Mouse (Mus musculus): ENCODE data around the gene Zc3h12a. TPM values are rescaled to one million over a fixed set of nuclear protein-coding genes. Genes with fewer than 3 reads are reported as not detected.

Zc3h12a gene
- total RNA-seq, 2 experiments from 2014 or later = 2.8 to 3.0 TPM

- DNase-seq (ENCODE audit: low spot score) = peak; percentile 57
Measured at GRCm38 (mm10) chr4:125145213-125145612, 17.6 kb upstream of the Zc3h12a start.

GRCm38 (mm10) chr4:125144627-125145026 is 17.0 kb upstream of the Zc3h12a start:
- DNase-seq (ENCODE audit: low spot score) = no peak

- no peak for DNase-seq (ENCODE audit: low spot score)
Measured at GRCm38 (mm10) chr4:125144211-125144610, 16.6 kb upstream of the Zc3h12a start.

GRCm38 (mm10) chr4:125138321-125138720 is 10.7 kb upstream of the Zc3h12a start:
- DNase-seq (ENCODE audit: low spot score) = no peak

DNA sequence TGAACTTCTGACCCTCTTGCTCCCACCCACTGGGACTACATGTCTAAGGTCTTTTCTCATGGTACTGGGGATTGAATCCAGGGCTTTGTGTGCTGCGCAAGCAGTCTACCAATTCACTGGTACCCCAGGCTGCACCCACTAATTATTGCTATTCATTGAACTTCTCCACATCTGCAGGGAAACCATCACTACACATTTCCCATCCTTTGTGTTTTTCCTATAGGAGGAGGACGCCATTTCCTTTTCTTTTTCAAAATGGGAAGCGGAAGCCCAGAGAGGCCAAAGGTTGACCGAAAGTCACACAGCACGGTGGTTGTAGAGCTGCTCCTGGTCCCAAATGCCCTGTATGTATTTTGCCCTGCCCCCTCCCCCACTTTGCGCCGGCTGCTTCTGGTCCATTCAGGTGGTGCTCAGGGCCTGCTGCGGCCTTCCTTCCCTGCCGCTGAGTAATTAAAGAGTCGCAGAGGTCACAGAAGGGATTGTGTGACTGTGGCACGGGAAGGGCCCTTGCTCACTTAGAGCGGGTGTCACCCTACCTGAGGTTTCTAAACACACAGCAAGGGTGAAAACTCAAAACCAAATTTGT is 8.8 kb upstream of the Zc3h12a start:
- DNase-seq (ENCODE audit: low spot score) = no peak

- no peak for DNase-seq (ENCODE audit: low spot score)
Measured at GRCm38 (mm10) chr4:125135076-125135855, 7.6 kb upstream of the Zc3h12a start.

DNA sequence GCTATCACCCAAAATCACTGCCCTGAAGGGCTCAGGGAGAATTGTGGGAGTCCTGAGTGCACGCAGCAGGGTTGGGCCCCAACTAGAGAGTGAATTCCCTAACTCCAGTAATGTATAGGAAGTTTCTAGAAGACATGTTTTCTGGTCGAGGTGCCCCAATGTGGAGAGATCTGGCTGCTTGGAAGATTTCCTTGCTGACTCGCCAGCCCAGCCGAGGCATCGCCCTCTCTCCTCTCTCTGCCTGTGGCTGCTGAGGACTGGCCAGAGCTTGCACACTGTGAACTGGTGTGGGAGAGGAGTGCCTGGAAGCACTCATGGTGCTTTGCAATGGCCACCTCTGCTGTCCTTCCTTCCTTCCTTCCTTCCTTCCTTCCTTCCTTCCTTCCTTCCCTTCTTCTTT is 7.0 kb upstream of the Zc3h12a start:
- no peak for DNase-seq (ENCODE audit: low spot score)

- DNase-seq (ENCODE audit: low spot score) = no peak
Measured at GRCm38 (mm10) chr4:125134192-125134591, 6.6 kb upstream of the Zc3h12a start.

DNA sequence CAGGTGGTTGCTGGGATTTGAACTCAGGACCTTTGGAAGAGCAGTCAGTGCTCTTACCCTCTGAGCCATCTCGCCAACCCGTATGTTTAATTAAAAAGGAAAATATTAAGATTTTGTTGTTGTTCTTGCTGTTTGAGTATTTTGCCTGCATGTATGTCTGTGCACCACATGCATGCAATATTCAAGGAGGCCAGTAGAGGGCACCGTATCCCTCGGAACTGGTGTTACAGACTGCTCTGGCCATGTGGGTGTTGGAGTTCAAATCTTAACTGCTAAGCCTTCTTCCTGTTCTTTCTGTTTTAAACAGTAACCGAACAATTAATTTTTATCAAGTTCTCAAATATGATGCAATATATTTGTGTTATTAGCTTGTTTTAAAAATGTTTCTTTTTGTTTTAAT is 4.8 kb upstream of the Zc3h12a start:
- peak; percentile 70 for DNase-seq (ENCODE audit: low spot score)

DNA sequence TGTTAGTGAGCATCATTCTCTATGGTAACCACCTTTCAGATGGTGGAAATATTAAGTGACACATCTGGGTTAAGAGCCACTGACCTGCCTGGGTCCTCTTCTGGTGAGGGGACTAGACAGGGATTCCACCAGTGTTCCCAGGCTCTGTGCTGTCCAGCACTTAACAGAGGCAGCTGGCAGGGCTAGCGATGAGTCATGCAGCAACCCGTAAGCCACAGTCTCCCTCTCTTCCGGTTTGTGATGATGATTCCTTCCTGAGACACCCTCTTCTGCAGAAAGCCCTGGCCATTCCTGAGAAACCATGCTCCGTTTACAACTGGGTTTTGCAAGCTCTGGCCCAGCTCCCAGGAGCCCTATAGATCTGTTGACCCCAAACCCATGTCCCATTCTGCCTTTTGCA is 3.9 kb upstream of the Zc3h12a start:
- peak; percentile 49 for DNase-seq (ENCODE audit: low spot score)

DNA sequence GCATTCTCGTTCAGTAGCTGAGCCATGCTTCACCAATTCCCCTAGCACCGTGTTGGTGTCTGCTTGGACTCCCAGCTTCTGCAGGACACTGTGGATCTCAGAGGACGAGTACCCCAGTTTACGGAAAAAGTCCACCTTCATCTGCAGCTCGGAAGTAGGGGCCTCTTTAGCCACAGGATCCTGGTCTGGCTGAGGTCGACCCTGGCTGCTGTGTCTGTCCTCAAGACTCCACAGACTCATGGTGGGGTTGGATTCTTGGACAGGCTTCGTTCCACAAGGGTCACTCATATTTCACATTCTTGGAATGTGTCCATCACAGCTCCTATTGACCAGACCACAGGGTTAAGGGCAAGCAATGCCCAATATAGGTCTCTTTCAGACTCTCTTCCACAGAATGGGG is 879 bp downstream of the Zc3h12a start:
- DNase-seq (ENCODE audit: low spot score) = no peak

- DNase-seq (ENCODE audit: low spot score) = no peak
Measured at GRCm38 (mm10) chr4:125126186-125126585, 1.5 kb downstream of the Zc3h12a start.

- peak; percentile 35 for DNase-seq (ENCODE audit: low spot score)
Measured at GRCm38 (mm10) chr4:125125361-125125921, 2.2 kb downstream of the Zc3h12a start.

- peak; percentile 47 for DNase-seq (ENCODE audit: low spot score)
Measured at GRCm38 (mm10) chr4:125124424-125125209, 3.0 kb downstream of the Zc3h12a start.

DNA sequence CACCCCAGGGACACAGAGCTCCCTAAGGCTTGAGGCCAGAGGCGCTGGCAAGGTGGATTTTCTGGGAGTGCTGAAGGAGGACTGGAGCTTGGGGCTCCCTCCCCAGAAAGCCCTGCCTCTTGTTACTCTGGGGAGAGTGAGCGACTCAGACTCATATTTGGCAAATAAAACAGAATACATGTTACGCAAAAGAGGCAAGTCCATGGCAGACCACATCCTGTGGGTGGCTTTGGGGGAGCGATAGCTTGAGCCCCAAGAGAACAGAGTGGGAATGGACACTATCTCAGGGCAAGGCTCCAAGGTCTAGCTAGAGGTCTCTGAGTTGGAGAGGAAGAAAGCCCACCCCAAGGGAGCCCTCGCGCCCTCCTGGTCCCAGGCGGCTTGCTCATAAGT is 4.4 kb downstream of the Zc3h12a start:
- peak; percentile 68 for DNase-seq (ENCODE audit: low spot score)

- DNase-seq (ENCODE audit: low spot score) = peak; percentile 66
Measured at GRCm38 (mm10) chr4:125122431-125123278, 5.0 kb downstream of the Zc3h12a start.

GRCm38 (mm10) chr4:125119721-125120120 is 7.9 kb downstream of the Zc3h12a start:
- no peak for DNase-seq (ENCODE audit: low spot score)

- DNase-seq (ENCODE audit: low spot score) = no peak
Measured at GRCm38 (mm10) chr4:125119070-125119469, 8.6 kb downstream of the Zc3h12a start.

DNA sequence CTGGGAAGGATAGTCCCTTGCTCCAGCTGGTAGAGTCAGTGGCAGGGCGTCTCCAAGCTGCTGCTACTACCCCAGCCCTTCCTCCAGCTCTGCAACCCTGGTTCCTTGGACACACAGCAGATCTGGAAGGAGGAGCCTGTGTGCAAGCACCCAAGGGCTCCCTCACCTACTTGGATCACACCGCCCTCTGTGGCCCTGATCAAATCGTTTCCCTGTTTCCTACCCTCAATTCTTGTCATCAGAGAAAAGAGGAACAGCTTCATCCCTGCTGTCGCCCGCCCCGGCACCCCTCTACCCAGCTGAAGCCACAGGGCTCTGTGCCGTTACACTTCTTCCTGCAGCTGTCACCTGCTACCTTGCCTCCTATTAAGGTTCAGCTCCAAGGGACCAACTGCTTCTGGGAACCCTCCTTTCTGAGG is 9.7 kb downstream of the Zc3h12a start:
- DNase-seq (ENCODE audit: low spot score) = no peak

DNA sequence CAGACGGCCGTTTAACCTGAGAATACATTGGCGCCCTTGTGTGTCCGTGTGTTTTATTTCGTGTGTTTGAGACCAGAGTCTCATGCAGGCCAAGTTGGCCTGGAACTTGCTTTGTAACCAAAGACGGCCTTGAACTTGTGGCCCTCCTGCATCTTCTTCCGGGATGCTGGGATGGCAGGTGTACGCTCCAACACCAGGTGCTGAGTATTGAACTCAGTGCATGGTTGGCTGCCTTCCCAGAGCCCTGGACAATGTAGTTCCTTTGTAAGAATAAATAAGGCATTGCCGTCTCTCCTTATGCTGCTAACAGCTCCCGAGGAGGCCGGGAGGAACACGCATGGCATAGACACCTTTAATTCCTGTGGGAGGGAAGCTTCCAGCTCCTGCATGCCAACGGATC is 10.7 kb downstream of the Zc3h12a start:
- DNase-seq (ENCODE audit: low spot score) = no peak

All from gastrocnemius, adult 18-20 months (tissue).